ENCODE assay signal across 21 mouse cellular contexts in the genomic region with DNA sequence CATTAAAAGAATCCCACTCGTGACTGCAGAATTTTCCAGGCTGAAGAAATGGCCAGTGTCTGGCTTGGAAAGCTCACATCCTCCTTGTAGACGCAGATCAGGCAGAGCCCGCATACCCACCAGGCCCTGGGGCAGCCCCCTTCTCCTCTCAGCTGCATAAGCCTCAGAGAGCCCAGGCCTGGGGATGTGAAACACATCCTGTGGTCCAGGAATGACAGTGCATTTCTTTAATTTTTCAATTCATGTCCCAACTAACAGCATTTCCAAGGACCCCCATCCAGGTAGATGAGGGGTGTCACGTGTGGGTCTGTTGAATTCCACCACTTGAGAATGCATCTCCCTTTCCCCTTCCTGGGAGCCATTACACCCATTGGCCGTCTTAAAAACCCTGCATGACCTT.
"Had no signal": no experiment of that assay in that cellular context is flagged by ENCODE, and none has a peak within 500 bp of the region (broad histone marks: within the 10 kb centered on the region; RNA-seq: fewer than 3 reads in every experiment).

No protein-coding gene starts in this region.

- H3K9me3 ChIP-seq: heart, embryonic 12.5 days; heart, embryonic 13.5 days; heart, embryonic 15.5 days; hindbrain, embryonic 10.5 days; hindbrain, embryonic 12.5 days; hindbrain, embryonic 13.5 days; hindbrain, embryonic 15.5 days; intestine, embryonic 15.5 days; kidney, embryonic 15.5 days had no signal

- H3K27ac ChIP-seq: heart, embryonic 13.5 days; heart, embryonic 15.5 days; hindbrain, embryonic 10.5 days; hindbrain, embryonic 12.5 days; hindbrain, embryonic 13.5 days; hindbrain, embryonic 14.5 days; hindbrain, embryonic 15.5 days; hindbrain, postnatal 0 days; intestine, embryonic 15.5 days; kidney, embryonic 15.5 days; kidney, postnatal 0 days; layer of hippocampus, adult 2 months; left cerebral cortex, adult 2 months had no signal

- H3K4me2 ChIP-seq: heart, embryonic 11.5 days; heart, embryonic 12.5 days; heart, embryonic 13.5 days; heart, embryonic 15.5 days; hindbrain, embryonic 12.5 days; hindbrain, embryonic 13.5 days; hindbrain, embryonic 14.5 days; hindbrain, embryonic 15.5 days; intestine, embryonic 15.5 days; kidney, embryonic 15.5 days had no signal

- ATAC-seq: hindbrain, embryonic 16.5 days; hindbrain, postnatal 0 days; inflammation-experienced regulatory T-cells, adult 6 months; intestine, embryonic 15.5 days; intestine, postnatal 0 days had no signal

- H3K9ac ChIP-seq: heart, embryonic 12.5 days; heart, embryonic 13.5 days; heart, embryonic 15.5 days; hindbrain, embryonic 12.5 days; hindbrain, embryonic 13.5 days; hindbrain, embryonic 14.5 days; hindbrain, embryonic 15.5 days; intestine, embryonic 15.5 days; kidney, embryonic 15.5 days had no signal

- H3K4me1 ChIP-seq: heart, embryonic 15.5 days had no signal

- H3K4me3 ChIP-seq: heart, embryonic 12.5 days; heart, embryonic 13.5 days; heart, embryonic 15.5 days; hindbrain, embryonic 10.5 days; hindbrain, embryonic 12.5 days; hindbrain, embryonic 13.5 days; hindbrain, embryonic 15.5 days; intestine, embryonic 15.5 days; kidney, embryonic 15.5 days; layer of hippocampus, adult 2 months; left cerebral cortex, adult 2 months had no signal

- DNase-seq: kidney, adult 11 months; layer of hippocampus, adult 9-11 months; layer of hippocampus, postnatal 36 days had no signal

- H3K36me3 ChIP-seq: heart, embryonic 12.5 days; heart, embryonic 13.5 days; heart, embryonic 15.5 days; hindbrain, embryonic 10.5 days; hindbrain, embryonic 12.5 days; hindbrain, embryonic 13.5 days; hindbrain, embryonic 15.5 days; intestine, embryonic 15.5 days; kidney, embryonic 15.5 days had no signal
